Mouse (Mus musculus) monocyte, adult 5-6 weeks (primary cell): ENCODE results near the gene Tcirg1. TPM values are rescaled to one million over a fixed set of nuclear protein-coding genes. Genes with fewer than 3 reads are reported as not detected.

Experiments
- ATAC-seq: fragments of 153-309, 156-312 bp; replicated peaks from 2 replicates; pipeline ENCODE4 v1.8.0; 2017; ENCODE audit warnings: mild to moderate bottlenecking; ENCODE audit not compliant: low TSS enrichment, insufficient number of reproducible peaks, severe bottlenecking, poor library complexity, low FRiP score
- total RNA-seq: library from RNA; stranded (forward); fragments of 200-1000, 200-491, 200-594 nt; gene quantifications from 3 replicates; pipeline ENCODE4 v1.2.3, GENCODE M21; 2017

Gene Tcirg1
- total RNA-seq, 1 experiment from 2014 or later = 259 TPM

DNA sequence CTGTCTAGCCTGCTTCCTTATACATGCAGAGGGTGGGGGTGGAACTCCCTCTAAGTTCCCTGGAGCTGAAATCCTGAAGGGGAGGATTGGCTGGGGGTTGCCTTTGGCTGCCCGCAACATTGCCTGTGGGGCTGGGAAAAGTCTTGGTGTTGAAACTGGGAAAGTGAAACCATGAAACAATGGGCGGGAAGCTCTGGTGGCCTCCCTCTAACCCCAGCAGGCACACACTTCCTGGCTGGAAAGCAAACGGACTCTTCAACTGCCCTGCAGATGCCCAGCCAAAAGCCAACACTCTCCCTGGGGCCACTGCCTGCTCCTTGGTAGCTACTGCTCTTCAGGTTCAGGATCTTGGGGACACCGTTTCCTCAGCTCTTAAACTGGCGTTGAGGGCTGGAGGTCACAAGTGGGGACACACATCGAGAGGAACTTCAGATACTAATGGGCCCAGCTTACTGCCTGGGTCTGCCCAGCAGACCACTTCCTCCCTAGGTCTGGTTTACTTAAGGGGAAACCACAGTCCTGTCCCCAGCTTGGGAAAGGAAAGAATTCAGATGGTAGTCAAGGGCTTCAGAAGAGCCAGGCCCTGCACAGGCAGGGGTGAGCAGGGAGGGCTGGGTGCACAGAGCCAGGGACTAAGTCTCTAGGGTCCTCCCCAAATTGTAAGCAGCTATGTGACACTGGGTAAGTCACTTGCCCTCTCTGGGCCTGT lies 1.5 kb downstream of the Tcirg1 start:
- peak; percentile 28; the same call in 1 of the 2 replicates for ATAC-seq

DNA sequence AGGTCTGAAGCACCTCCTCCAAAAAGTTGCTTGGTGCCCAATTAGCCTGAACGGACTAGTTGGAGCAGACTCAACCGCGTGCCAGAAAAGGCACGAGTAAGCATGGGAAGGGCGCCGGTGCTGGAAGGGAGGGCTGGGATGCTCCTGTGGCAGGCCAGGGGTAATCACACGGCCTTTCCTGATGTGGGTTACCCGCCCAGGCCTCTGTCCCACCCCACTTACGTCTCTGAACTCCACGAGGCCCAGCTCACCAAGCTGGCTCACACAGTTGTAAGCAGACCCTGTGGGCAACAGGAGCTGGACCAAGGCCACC lies 2.6 kb downstream of the Tcirg1 start:
- ATAC-seq = no peak

DNA sequence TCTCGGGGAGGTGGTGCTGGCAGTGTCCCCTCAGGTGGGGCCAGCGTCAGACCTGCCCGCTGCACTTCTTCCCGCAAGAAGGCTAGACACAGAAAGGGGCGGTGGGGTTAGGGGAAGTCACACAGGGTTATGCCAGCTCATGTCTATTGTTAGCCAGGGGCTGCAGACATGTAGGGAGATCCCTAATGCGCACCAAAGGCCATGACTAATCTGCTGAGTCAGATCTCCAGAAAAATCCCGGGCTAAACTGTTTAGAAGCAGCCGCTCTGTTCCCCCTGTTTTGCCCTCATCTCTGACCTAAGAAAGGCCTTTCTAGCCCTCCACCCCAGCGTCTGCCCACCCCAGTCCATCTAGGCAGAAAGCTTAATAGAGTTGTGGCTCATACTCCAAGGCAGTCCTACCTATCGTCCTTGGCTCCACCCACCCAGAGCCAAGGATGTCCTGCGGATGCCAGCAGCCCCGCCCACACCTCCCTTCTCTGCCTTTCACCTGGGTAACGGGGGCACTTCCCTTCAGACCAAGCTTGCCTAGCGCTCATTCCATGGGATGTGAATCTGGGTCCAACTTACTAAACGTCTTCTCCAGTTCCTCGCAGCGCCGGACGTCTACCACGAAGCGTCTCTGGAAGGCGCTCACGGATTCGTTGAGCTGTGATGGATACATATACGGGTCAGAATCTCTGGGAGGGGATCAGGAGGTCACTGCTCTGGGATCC lies 3.1 kb downstream of the Tcirg1 start:
- ATAC-seq = no peak

DNA sequence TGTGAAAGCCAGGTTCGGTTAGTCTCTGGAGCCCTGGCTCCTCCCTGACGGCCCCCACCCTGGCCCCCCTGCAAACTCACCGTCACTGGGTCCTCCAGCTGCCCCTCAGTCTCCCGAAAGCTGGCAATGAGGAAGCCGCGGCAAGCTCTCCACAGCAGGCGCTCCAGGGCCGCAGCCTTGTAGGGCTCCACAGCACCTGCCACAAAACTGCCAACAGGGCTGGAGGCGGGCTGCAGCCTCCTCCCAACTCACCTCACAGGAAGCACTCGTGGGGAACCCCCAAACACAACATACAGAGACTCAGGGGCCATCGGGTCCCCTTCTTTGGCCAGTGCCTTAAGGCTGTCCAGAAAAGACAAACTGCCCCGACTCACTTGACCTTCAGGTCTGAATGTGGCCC lies 4.0 kb downstream of the Tcirg1 start:
- ATAC-seq = no peak

DNA sequence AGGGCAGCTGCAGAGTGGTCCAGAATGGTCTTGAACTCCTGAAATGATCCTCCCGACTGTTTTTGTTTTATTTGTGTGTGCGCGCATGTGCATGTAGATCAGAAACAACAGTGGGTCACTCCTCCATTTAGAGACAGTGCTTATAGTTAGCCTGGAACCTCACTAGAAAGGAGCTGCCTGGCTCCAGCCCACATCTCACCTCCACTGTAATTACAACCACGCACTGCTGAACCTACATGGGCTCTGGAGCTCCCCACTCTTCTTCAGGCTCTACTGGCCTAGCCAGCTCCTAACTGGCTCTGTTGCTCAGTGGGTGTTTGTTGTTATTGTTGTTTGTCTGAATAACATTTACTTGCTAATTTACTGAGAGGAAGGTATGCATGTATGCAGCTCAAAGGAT lies 7.3 kb downstream of the Tcirg1 start:
- no peak for ATAC-seq

DNA sequence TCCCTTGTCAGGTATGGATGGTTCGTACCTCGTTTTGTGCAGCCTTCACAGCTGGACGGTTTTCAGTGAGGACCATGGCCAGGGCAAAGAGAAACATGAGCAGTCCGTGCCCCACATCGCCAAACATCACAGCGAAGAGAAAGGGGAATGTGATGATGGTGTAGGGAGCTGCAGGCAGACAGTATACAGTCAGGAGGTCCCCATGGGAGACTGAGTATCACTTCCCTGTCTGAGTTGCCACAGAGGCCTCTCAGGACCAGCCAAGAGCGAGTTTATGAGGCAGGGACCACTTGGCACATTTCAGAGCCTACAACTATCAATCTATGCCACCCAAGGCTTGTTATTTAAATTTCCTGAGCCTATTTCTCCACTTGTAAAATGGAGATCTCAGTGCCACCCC lies 8.0 kb downstream of the Tcirg1 start:
- 0 out of 2 replicates have a peak, but pooled peaks have one; percentile 37 for ATAC-seq

DNA sequence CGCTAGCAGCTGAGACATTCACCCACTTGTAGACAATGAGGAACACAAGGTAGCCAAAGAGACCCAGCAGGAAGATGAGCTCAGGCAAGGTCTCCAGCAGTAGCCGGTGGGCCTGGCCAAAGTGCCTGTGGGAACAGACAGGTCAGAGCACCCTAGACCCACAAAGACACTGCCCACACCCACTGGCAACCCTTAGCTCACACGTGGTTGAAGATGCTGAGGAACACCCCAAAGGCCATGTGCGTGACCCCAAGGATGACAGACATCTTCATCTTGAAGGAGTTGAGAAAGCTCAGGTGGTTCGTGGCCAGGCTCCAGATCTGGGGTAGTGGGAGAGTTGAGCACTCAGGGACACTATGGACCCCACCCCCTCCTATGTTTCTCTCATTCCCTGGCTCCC lies 9.4 kb downstream of the Tcirg1 start:
- ATAC-seq = no peak

DNA sequence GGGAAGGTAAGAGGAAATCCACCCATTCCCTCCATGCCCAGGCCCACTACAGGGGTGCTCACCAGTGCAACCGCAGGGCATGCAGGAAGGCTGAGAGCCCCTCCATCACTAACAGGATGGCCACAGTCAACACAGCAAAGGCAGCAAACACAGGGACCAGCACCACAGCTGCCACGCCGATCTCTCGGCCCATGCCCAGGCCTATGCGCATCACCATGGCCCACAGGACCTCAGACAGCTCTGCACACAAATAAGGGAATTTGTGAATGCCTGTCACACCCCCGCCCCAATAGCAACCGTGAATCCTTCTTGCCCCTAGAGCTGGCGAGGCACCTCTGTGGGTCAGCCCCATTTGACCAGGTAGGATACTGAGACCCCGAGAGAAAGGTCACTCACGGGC lies 10.7 kb downstream of the Tcirg1 start:
- ATAC-seq = no peak

DNA sequence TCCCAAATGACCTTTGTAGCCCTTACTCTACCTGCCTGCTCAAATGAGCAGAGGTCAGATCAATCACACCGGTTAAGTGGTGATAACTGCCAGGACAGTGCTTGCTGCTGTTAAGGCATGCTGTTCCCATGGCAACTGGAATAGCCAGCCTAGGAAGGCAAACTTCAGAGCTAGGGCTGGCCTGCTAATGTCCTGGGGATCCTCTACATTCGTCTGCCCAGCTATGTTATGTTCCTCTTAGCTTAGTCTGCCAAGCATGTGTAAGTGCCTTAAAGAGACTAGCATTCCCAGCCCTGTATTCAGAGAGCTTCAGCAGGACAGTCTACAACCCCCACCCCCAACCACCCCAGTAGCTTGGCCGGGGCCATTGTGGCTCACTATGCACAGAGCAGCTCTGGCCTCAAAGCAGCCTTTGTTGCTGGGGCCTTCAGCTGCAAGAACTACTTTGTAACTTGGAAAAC lies 11.7 kb downstream of the Tcirg1 start:
- no peak for ATAC-seq

DNA sequence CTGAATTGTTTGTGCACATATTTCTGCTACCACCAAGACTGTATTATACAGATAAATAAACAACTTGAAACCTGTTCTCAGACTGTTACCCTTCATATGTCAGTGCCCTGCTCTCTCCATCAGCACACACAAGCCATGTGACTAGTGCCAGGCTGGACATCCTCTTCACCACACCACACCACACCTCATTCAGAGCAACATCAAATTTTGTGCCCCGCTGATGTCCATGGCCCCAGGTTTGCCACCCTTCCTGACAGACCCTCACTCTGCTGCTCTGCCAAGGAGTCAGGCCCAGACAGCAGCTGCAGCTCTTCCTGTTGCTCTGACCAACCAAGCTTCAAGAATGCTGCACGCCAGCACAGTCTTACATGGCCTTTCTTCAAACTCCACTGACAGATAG lies 12.6 kb downstream of the Tcirg1 start:
- no peak for ATAC-seq

DNA sequence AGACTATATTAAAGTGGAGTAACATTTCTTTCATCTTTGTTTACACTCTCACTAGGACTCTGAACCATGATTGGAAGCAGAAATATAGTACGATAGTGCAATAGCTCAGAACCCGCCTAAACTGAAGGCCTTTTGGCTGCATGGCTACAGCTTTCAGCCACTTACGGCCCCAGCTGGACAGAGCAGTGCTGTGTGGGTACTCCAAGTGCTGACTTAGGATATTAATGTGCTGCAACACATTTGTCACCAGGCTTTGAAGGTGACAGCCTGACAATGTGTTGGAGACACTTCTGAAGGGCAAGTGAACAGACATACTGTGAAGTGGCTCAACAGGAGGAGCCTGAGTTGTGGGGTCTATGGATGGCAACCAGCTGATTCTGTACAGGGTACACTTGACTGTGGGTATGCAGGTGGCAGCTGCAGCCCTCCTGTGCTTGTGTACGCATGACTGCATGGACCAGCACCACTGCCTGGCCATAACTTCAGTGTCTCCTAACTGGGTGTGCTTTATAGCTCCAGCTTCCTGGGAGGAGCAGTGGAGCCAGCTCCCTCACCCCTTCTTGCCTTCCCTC lies 13.3 kb downstream of the Tcirg1 start:
- no peak for ATAC-seq

DNA sequence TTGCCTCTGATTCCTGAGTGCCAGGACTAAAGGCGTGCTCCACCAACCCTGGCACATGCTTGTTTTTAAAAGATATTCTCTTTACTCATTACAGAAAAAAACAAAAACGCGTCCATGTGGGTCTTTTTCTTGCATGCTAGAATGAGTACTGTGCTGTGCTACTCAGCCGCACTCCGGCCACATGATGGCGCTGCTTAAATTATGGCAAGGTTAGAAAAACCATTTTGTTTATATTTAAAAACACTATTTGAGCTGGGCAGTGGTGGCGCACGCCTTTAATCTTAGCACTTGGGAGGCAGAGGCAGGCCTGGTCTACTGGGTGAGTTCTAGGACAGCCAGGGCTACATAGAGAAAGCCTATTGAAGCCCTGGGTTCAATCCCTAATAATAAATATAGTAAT lies 16.8 kb downstream of the Tcirg1 start:
- ATAC-seq = no peak

DNA sequence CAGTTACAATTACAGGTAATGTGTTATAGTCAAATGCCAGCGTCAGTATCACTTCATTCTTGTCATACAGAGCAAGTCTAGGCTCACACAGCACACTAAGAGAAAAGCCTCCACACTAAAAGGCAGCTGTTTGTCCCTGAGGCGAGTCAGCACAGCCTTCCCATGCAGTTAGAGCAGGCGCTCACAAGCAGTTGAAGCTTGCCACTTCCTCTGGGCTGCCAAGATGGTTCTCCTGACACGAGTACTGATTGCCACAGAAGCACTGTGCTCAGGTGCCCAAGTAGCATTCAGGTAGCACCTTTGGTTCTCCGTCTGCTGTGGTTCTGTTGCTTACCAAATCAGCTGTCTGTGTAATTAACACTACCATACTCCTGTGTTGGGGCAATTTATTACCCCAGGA lies 17.8 kb downstream of the Tcirg1 start:
- no peak for ATAC-seq

DNA sequence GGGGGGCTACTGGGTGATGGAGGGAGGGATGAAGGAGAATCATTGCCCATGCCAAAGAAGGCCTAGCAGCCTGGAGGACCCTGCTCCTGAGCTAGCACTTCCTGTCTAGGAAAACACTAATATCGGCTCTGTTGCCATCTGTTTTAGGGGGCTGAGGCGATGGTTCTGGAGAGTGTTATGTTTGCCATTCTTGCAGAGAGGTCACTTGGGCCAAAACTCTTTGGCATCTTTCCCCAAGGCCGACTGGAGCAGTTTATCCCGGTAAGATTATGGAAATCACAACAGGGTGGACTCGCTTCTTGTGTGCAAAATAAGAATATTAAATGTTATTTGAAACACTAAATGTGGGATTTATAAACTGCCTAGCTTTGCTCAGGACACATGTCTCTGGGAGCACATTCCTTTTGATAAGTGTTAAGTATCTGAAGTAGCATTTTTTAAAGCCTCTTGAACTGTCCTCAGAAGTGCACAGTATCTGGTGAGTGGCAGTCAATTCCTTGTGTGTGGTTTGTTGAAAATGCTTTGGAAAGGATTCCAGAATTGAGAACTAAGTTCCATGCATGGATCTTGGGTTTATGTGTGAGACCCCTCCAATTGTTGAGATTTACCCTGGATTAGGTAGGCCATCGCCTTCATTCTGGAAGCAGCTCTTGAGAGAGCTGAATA lies 22.5 kb downstream of the Tcirg1 start:
- no peak for ATAC-seq

DNA sequence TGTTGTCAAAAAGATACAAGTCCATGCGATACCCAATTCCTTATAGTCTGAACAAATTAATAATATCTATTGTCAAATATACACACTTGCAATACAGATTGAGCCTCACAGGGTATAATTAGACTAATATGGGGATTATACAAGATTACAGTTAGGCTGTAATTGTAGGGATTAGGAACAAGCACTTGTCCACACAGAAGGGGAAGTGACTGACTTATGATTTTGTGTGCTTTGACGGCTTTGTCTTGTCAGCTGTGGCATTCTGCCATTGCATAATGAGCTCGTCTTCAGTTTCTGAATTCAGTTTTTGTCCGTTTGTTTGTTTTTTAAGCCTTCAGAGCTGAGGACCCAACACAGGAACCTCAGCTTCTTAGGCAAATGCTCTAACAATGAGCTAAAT lies 24.7 kb downstream of the Tcirg1 start:
- ATAC-seq = peak; percentile 58; the same call in 1 of the 2 replicates

DNA sequence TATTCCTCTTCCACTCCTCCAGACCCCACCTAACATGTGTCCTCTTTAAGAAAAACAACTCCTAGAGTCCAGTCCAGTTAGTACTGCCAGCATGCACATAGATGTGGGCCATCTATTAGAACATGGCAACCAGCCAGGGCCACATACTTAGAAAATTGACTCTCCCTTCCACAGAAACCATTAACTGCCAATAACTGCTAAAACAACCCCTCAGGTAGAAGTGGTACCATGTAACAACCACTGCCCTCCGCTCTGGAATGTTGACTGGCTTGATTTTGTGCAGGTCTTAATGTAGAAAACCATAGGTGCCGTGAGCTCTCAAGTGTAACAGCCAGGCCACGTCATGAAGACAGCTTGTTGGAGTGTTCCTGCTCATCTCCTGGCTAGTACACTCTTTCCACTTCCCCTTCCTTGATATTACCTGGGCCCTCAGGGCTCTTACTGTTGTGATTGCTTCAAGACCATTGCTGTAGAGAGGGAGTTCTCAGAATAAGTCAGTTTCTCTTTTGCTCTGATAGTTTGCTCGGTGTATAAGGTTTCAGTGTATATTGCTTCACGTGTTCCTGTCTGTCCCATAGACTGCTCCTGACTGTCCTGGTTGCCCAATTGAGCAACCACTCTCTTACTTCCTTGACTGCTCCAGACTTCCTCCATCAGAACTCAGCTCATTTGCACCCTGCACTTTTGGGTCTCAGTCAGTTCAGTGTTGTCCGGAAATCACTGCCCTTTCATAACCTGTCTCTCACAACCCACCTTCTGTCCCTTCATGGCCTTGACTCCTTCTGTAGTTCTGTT lies 26.7 kb downstream of the Tcirg1 start:
- ATAC-seq = peak; percentile 55

DNA sequence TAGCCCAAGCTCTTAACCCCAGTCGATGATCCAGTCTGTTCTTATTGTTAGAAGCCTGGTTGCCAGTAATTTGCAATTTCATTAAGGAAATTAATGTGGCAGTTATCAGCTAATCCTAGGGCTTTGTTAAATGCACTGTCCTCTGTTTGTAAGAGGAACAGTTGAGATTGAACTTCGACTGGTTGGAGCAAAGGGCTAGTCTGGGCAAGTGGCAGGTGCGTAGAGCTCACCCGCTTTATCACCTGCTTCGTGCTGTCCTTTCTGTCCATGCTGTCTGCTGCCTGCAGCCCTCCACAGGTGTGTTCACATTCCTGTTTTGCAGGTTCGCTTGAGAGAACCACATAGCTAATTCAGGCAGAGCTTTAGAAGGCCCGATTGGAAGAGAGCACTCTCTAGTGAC lies 31.9 kb downstream of the Tcirg1 start:
- ATAC-seq = no peak

DNA sequence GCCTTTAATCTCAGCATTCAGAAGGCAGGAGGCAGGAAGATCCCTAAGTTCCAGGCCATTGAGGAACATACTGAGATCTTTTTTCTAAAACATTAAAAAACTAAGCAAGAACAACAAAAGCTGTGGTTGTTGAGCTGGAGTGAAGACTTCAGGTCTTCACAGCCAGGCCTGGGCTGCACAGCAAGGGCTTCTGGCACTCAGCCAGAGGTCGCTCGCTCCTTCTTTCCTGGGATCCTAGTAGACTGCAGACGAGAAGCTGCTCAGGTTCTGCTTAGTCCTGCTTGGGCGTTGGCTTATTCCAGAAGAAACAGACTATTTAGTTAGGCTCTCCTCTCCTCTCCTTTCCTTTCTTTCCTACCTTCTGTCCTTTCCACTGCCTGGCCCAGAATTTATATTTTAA lies 34.6 kb downstream of the Tcirg1 start:
- ATAC-seq = no peak

DNA sequence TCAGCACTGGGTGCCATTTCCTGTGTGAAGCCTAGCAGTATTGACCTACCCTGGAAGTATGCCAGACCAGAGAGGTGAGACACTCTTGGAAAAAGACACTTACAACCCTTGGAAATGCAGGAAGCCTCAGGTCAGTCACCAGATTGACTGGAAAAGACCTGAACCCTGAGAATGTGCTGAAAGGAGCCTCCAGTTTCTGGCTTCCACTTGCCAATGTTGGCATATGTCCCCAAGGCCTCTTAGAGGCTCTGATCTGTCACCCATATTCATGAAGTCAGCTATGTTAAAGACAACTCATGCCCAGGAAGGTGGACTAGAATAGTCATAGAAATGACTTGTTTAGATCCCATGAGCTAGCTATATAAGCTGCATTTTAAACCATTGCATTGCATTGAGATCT lies 35.5 kb downstream of the Tcirg1 start:
- ATAC-seq = 0 out of 2 replicates have a peak, but pooled peaks have one; percentile 43
